Mouse (Mus musculus) liver, adult 2 months (tissue): ENCODE data around the gene Miip.

Experiments
- CTCF ChIP-seq: fragments of 200-500 bp; IDR thresholded peaks from 2 replicates; pipeline ENCODE4 v1.5.1; 2011; ENCODE audit warnings: low read depth, low read length, control low read depth
- POLR2A ChIP-seq: fragments of 200-500 bp; IDR thresholded peaks from 2 replicates; pipeline ENCODE4 v1.6.1; 2011; ENCODE audit warnings: low read length, control low read depth; ENCODE audit not compliant: insufficient read depth; ENCODE audit errors: extremely low read depth

DNA sequence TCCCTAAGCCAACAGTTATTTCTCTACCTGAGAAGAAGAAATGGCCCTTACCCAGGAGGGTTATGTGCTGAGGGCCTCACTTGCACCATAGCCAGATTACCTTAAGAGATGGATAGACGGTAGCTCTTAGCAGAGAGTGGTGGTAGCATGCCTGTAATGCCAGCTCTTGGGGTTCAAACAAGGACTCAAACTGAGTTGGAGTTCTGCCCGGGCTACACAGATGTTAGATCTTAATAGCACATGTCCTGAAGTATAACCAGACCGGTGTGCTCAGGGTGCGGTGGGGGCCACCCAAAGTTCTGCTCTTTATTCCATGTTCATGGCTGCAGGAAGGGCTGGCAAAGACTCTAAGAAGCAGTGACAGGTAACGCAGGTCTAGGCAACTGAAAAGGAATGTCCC is 40.9 kb upstream of the Miip start:
- no peak for TF ChIP-seq CTCF
- no peak for TF ChIP-seq POLR2A
